Comparison of ENCODE assay signal across 9 mouse cellular contexts in genomic region chr1:36279202-36279601, GRCm38 (mm10). TPM values are rescaled to one million over a fixed set of nuclear protein-coding genes. Genes with fewer than 3 reads are reported as not detected.
A peak's percentile ranks its signal among the peaks of the same experiment; 100 is the strongest.
DNase-seq lines count a peak whose midpoint lies in the region; ATAC-seq and TF ChIP-seq lines count a peak whose summit lies in the region.
"Had no signal": no experiment of that assay in that cellular context is flagged by ENCODE, and none has a peak within 500 bp of the region (broad histone marks: within the 10 kb centered on the region; RNA-seq: fewer than 3 reads in every experiment).

No protein-coding gene starts in this region.

- no peak overlapping the region for H3K27ac ChIP-seq in gastrocnemius, adult 2 months
- H3K27ac ChIP-seq in liver, embryonic 13.5 days, result no peak overlapping the region
- H3K27ac ChIP-seq: heart, embryonic 13.5 days had no signal

- peaks cover 24% of the 10 kb centered on the region for H3K4me1 ChIP-seq in liver, embryonic 13.5 days (replicated peaks)
- H3K4me1 ChIP-seq: heart, embryonic 13.5 days had no signal

- no peak overlapping the region for H3K4me2 ChIP-seq in liver, embryonic 13.5 days
- H3K4me2 ChIP-seq: heart, embryonic 13.5 days had no signal

- no peak overlapping the region for H3K4me3 ChIP-seq in gastrocnemius, adult 2 months
- no peak overlapping the region for H3K4me3 ChIP-seq in liver, embryonic 13.5 days (replicated peaks)
- H3K4me3 ChIP-seq: heart, embryonic 13.5 days had no signal

- no peaks in the 10 kb centered on the region for H3K9me3 ChIP-seq in liver, embryonic 13.5 days (replicated peaks)
- H3K9me3 ChIP-seq: heart, embryonic 13.5 days had no signal

- H3K36me3 ChIP-seq in liver, embryonic 13.5 days, result no peaks in the 10 kb centered on the region
- H3K36me3 ChIP-seq: heart, embryonic 13.5 days had no signal

- ATAC-seq in liver, embryonic 13.5 days (ENCODE audit: low read depth), result no peak

- peak; percentile 97 for TF ChIP-seq CTCF in gastrocnemius, adult 2 months (IDR thresholded peaks at IDR 0.05)

- intact Hi-C loops in gastrocnemius, adult 2 months (cut with DNase I), result no loop called here

- DNase-seq in A20 (ENCODE audit: low read depth, low spot score) (peak; percentile 87), MEL-GATA-1-ER (ENCODE audit: extremely low read depth, low read depth) (peak; percentile 57)
- DNase-seq in cerebellum, adult 8-10 months, result peak; percentile 84
- peak; percentile 85 for DNase-seq in gastrocnemius, adult 2 months
- DNase-seq in kidney, adult 8-10 months, result peak; percentile 61 to 85
- peak; percentile 52 for DNase-seq in liver, embryonic 13.5 days
- peak; percentile 45 for DNase-seq in retina, adult 2 months (ENCODE audit: low read depth, low spot score)
- peak; percentile 93 for DNase-seq in thymus, postnatal 14 days

- H3K27me3 ChIP-seq in liver, embryonic 13.5 days, result no peaks in the 10 kb centered on the region
- H3K27me3 ChIP-seq: heart, embryonic 13.5 days had no signal

- 18% methylated on average over 3 of the region's 3 CpGs for WGBS in liver, embryonic 13.5 days (ENCODE audit: insufficient replicate concordance)

- no peak overlapping the region for H3K9ac ChIP-seq in liver, embryonic 13.5 days
- H3K9ac ChIP-seq: heart, embryonic 13.5 days had no signal

RNA-seq across cellular contexts. Expression of gene Neurl3, which starts 4.7 kb away (rescaled TPM):
- under 1 TPM; 0.41 to 0.59 TPM for total RNA-seq in gastrocnemius, adult 2 months (2021)
- 2.4 and 2.8 TPM in 2 replicates for polyA plus RNA-seq in liver, embryonic 13.5 days (2015; fragmentation: Nextera tagmentation; extraction: Ambion mirVana)

RNA-seq across cellular contexts. Expression of gene Arid5a, which starts 28.3 kb away (rescaled TPM):
- 10 to 100 TPM in 1 of 2 experiments, 1 to 10 TPM in 1; 7.0 to 18.6 TPM for total RNA-seq in gastrocnemius, adult 2 months (2021)
- 2.1 and 2.2 TPM in 2 replicates for polyA plus RNA-seq in liver, embryonic 13.5 days (2015; fragmentation: Nextera tagmentation; extraction: Ambion mirVana)

RNA-seq across cellular contexts. Expression of gene Uggt1, which starts 34.7 kb away (rescaled TPM):
- total RNA-seq in gastrocnemius, adult 2 months (2021), result 10 to 100 TPM; 27.6 to 29.1 TPM
- 18.4 and 22.2 TPM in 2 replicates for polyA plus RNA-seq in liver, embryonic 13.5 days (2015; fragmentation: Nextera tagmentation; extraction: Ambion mirVana)
